Mouse (Mus musculus) liver, adult (tissue): ENCODE measurements around the gene Spp1.

ENCODE experiments used
- GATA4 ChIP-seq: IDR thresholded peaks from 2 replicates; pipeline ENCODE4 v1.6.1; 2014; ENCODE audit warnings: mild to moderate bottlenecking, low read length; ENCODE audit not compliant: insufficient replicate concordance

Spp1 gene

DNA sequence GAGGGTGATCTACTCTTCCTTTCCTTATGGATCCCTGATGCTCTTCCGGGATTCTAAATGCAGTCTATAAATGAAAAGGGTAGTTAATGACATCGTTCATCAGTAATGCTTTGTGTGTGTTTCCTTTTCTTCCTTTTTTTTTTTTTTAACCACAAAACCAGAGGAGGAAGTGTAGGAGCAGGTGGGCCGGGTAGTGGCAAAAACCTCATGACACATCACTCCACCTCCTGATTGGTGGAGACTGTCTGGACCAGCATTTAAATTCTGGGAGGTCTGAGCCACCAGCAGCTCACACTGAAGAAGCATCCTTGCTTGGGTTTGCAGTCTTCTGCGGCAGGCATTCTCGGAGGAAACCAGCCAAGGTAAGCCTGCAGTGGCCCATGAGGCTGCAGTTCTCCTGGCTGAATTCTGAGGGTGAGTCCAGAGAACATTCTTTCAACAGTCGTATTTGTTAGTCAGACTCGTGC, at the start of gene Spp1:
Spp1 (plus strand) TSS at position 284 of the 467 bp plus-strand sequence.
- no peak for TF ChIP-seq GATA4

GRCm38 (mm10) chr5:104385521-104385920, 49.4 kb upstream of the Spp1 start:
- TF ChIP-seq GATA4: no peak

DNA sequence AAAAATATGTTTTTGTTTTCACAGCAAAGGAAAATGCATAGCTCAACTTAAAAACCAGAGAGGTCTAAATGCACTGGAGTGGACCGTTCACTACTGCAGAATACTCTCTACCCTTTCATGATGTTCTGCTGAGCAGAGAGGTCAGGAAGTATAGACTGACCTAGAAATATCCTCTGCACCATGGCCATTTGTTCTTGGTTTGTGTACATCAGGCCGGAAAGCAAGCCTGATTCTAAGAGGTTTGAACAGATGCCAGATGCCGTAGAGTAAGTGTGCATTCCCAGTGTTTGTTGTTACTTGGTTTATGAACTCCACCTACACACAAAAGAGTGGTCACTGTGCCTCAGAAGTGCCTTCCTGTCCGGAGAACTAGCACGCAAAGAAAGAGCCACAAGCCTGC, 48.0 kb upstream of the Spp1 start:
- TF ChIP-seq GATA4: no peak

- TF ChIP-seq GATA4: no peak
Measured at GRCm38 (mm10) chr5:104390962-104391361, 44.0 kb upstream of the Spp1 start.

DNA sequence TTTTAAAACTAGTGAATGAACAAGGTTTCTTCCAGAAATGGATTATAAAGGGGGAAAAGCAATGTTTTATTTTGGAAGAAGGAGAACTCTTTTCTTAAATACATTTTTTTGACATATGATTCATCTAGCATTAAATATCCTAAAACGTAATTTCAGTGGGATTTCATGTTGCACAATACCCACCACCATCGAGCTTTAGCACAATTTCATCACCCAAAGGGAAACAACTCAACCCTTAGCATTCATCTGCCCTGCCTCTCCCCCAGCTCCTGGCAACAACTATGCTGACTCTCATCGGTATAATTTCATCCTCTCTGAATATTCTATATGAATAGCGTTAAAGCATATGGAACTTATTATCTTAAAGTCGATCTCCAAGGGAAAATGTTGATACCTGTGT, 42.1 kb upstream of the Spp1 start:
- no peak for TF ChIP-seq GATA4

- no peak for TF ChIP-seq GATA4
Measured at GRCm38 (mm10) chr5:104396286-104396685, 38.6 kb upstream of the Spp1 start.

- no peak for TF ChIP-seq GATA4
Measured at GRCm38 (mm10) chr5:104398001-104398400, 36.9 kb upstream of the Spp1 start.

- no peak for TF ChIP-seq GATA4
Measured at GRCm38 (mm10) chr5:104399291-104399950, 35.5 kb upstream of the Spp1 start.

- no peak for TF ChIP-seq GATA4
Measured at GRCm38 (mm10) chr5:104399970-104400369, 34.9 kb upstream of the Spp1 start.

DNA sequence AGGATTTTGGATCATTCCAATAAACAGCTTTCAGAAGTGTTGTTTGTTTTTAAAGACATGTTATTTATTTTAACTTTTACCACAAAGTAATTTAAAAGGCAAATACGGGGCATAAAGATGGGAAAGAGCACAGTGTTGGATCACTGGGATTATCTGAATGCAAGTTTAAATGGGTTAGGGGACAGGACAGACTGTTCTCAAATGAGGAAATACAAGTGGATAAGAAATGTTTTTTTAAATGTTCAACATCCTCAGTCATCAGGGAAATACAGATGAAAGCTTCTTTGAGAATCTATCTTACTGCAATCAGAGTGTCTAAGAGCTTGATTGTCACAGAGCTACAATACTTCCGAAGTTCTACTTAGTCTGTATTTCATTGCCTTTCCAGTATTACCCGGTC, 32.3 kb upstream of the Spp1 start:
- TF ChIP-seq GATA4: 0 out of 2 replicates have a peak, but pooled peaks have one; percentile 18

GRCm38 (mm10) chr5:104403351-104403750, 31.6 kb upstream of the Spp1 start:
- no peak for TF ChIP-seq GATA4

DNA sequence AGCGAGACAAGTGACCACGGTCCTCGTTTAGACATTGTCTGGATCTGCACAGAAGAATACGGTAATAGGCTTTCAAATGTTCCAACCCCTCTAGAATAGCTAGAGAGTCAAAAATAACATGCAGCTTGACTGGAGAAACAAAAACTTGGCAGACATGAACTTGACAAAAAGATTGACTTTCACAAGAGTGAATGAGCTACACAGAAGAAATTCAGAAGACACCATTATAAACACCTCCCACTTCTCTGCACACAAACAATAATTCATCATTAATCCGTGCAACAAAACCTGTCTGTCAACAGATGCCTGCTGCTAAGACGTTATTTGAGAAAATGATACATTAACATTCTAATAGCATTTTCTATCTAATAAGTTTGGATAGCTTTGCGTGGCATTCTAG, 30.4 kb upstream of the Spp1 start:
- no peak for TF ChIP-seq GATA4

DNA sequence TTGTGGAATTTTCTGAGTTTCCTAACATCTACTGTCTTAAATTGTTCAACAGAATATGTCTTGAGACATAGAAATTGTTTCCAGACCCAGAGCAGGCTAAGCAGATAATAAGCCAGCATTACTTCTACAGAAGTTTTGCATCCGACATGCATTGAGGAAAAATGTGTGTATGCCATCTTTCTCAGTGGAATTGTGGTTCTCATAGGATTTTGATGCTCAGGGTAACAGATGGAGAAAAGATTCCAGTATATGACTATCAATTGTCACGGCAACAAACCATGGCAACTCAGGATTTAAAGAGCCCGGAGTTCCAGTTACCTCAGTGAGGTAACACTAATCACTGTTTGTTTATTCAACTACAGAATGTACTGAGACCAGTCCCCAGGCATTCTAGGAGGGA, 29.9 kb upstream of the Spp1 start:
- TF ChIP-seq GATA4: no peak

DNA sequence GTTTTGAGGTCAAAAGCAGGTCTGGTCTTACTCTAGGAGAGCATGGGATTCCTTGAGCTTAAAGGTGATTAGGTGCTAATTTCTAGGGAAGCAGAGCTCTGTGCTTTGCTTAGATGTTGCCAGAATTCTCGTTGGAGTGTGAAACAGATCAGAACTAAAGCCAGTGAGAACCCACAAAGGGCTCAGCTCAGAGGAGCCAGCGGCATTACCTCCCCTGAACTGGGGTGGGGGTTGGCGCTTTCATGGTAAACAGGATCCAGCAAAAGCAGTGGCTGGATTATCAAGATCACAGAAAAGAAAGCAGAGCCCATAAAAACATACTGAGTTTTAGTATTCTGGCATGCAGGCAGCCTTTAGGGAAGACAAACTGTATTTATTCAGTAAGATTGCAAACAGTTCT, 28.2 kb upstream of the Spp1 start:
- TF ChIP-seq GATA4: no peak

DNA sequence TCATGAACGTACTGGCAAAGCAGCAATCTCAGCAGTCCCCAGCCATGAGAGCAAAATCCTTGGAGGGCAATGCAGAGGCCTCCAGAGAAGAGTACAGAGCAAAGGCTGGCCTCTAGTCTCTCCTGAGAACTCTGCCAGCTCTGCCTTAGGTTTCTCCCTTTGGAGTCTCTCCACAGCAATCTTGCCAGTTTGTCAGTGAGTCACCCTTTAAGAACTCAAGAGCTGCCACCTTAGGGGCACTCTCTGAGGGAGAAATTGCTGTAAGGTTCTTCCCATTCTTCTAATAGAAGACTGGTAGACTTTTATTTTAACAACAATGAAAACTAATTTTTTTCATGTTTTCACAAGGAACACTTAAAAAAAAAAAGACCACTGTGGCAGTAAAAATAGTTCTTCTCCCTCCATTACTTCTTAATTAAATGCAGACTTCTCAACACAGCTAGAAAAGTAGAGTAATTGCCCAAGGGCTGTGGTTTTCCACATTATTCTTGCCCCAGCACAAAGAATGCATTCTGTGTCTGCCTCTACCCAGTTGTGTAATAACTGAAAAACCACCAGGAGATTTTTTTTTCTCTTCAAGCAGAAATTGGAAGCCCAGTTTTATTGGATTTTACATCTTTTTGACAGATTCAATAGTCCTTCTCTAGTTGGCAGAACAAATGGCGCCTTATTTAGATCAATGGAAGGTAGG, 27.2 kb upstream of the Spp1 start:
- no peak for TF ChIP-seq GATA4

DNA sequence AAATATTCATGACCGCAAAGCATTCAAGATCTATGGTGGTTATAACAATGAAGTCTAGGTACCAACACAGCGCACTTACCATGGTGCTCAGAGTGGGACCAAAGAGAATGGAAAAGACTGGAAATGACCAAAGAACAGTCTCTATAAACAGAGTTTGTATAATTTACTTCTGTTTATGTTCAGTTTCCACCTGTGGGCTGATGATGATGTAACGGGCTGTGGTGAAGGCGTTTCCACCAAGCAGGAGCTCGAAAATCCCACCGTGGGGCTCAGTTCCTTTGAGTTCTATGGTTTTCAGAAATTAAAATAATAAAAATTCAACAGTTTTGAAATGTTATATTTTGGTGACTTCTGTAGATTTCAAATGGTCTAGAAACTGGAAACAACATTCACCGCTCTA, 26.4 kb upstream of the Spp1 start:
- TF ChIP-seq GATA4: no peak

DNA sequence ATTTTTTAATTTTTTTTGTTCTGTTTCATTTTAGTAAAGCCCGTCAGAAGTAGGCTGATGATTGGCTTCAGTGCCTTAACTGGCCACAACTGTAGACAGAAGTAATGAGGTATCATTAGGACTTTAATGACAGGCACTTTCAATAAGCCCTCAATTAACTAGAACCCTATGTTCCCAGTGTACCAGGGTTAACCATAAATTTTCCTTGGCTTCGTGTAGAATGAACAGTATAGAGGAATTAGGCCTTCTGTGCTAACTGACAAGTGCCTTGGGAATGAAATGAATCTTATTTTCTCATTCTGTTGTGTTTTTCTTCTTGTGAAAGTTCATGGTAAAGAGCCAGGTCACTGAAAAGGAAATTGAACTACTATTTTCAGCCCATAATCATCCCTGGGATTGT, 18.9 kb upstream of the Spp1 start:
- TF ChIP-seq GATA4: no peak
